Mouse (Mus musculus): ENCODE data around the gene Lmod2. TPM values are rescaled to one million over a fixed set of nuclear protein-coding genes. Genes with fewer than 3 reads are reported as not detected.

Lmod2 gene
- polyA plus RNA-seq, 1 experiment from 2014 or later = 2.7 TPM

DNA sequence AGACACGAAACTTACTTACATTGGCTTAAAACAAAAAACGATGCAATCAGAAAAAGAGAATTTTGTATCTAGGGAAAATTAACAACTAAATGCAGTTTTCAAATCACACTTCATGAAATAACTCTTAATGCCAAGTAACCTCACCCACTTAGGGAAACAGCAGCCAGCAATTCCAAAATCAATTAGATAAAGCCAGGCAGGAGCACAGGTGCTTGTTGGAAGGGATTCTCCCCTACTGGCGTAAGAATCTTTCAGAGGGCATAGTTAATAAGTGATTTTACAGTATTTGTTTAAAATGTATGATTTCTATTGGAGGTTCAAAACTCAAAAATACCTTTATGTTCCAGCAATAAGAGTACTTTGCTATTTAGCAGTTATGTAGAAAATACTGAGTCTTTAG lies 45.4 kb downstream of the Lmod2 start:
- no peaks in the 10 kb centered on the region for H3K9me3 ChIP-seq (replicated peaks)
- no peaks in the 10 kb centered on the region for H3K4me1 ChIP-seq
- no peaks in the 10 kb centered on the region for H3K36me3 ChIP-seq
- 94% methylated on average over 3 of the region's 3 CpGs for WGBS
- H3K27ac ChIP-seq (replicated peaks) = no peak overlapping the region
- ATAC-seq (ENCODE audit: insufficient number of reproducible peaks, low FRiP score, low TSS enrichment, low read depth) = no peak
- no peaks in the 10 kb centered on the region for H3K27me3 ChIP-seq
- H3K4me3 ChIP-seq (replicated peaks) = no peak overlapping the region
- H3K9ac ChIP-seq = no peak overlapping the region
- no peak overlapping the region for H3K4me2 ChIP-seq (replicated peaks)

DNA sequence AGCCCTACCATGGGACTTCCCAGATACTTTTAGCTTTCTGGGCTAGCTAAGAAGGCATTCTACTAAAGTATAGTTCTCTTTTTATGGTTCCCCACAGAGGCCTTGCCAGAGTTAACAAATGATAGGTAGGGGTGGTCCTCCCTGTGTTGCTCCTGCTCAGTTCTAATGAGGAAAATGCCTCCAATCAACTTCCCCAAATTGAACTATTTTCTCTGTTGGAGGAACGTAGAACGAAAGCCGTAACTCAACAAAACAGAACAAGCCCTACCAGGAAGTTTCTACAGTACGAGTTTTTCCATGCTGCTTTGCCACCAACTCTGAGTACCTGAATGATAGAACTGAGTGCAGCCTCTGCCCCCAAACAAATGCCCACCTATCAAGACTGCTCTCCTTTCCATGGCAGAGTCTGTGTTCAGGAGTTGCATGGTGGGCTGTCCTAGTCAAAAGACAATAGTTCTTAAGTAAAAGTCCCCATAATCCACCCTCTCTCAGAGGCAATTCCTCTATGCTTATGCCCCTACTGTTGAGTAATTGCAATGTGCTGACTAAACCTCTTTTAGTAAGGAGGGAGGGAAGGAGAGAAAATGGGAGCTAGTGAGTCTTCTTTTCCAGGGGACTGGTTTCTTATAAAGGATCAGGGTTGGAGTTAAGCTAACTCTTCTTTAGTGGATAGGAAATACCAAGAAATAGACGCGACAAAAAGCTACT lies 47.9 kb downstream of the Lmod2 start:
- 91% methylated on average over 6 of the region's 6 CpGs for WGBS
- no peaks in the 10 kb centered on the region for H3K27me3 ChIP-seq
- ATAC-seq (ENCODE audit: insufficient number of reproducible peaks, low FRiP score, low TSS enrichment, low read depth) = no peak
- H3K36me3 ChIP-seq = no peaks in the 10 kb centered on the region
- H3K4me2 ChIP-seq (replicated peaks) = no peak overlapping the region
- no peak overlapping the region for H3K4me3 ChIP-seq (replicated peaks)
- H3K4me1 ChIP-seq = no peaks in the 10 kb centered on the region
- no peaks in the 10 kb centered on the region for H3K9me3 ChIP-seq (replicated peaks)
- H3K27ac ChIP-seq (replicated peaks) = no peak overlapping the region
- no peak overlapping the region for H3K9ac ChIP-seq

DNA sequence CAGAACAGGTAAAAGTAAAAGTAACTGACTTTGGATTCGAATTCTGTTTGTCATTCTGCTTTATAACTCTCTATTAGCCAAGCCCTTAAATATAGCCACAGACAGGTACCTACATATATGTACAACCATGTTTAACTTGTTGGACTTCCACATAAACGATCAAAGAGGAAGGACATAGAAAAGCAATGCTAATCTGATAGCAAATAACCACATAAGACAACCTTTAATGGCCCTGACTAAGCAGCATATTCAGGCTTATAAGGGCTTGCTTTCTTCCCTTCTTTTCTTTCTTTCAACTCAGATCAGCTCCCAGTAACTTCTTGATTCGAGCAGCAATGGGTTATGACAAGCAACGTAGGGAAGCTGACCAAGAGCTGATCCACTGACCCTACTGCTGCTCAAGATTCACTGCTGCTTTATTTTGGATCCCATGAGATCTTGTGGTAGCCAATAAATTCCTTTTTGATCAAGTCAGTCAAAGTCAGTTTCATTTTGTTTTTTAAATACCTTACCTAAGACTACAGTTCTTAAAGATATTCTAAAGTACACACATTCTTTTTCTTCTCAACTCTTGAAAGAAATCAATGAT lies 49.6 kb downstream of the Lmod2 start:
- Histone ChIP-seq H3K9ac (no peak overlapping the region), H3K27me3 (no peaks in the 10 kb centered on the region), H3K4me3 (replicated peaks) (no peak overlapping the region), H3K36me3 (no peaks in the 10 kb centered on the region), H3K9me3 (replicated peaks) (no peaks in the 10 kb centered on the region), H3K4me2 (replicated peaks) (no peak overlapping the region), H3K27ac (replicated peaks) (no peak overlapping the region), H3K4me1 (no peaks in the 10 kb centered on the region)
- 82% methylated on average over 4 of the region's 4 CpGs for WGBS
- ATAC-seq (ENCODE audit: insufficient number of reproducible peaks, low FRiP score, low TSS enrichment, low read depth) = no peak

DNA sequence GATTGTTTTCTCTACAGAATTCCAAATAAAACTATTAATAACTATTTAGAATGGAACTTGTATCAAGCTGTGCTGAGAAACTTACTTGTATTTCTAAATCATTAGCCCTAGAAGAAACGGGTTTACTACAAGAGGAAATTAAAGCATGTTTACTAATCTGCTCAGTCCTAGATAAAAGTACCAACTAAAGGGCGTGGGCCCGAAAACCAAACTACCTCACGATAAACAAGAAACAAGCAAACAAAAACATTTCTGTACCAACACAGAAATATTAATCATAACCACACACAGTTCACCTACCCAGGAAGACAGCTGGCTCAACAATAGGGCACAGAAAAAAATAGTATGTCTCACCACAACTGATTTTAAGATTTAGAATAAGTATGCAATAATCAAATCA lies 50.8 kb downstream of the Lmod2 start:
- no peak for ATAC-seq (ENCODE audit: insufficient number of reproducible peaks, low FRiP score, low TSS enrichment, low read depth)
- Histone ChIP-seq H3K4me2 (replicated peaks) (no peak overlapping the region), H3K4me3 (replicated peaks) (no peak overlapping the region), H3K27ac (replicated peaks) (no peak overlapping the region), H3K27me3 (no peaks in the 10 kb centered on the region), H3K9ac (no peak overlapping the region), H3K9me3 (replicated peaks) (no peaks in the 10 kb centered on the region), H3K4me1 (no peaks in the 10 kb centered on the region), H3K36me3 (no peaks in the 10 kb centered on the region)
- WGBS = 86% methylated on average over 4 of the region's 4 CpGs

DNA sequence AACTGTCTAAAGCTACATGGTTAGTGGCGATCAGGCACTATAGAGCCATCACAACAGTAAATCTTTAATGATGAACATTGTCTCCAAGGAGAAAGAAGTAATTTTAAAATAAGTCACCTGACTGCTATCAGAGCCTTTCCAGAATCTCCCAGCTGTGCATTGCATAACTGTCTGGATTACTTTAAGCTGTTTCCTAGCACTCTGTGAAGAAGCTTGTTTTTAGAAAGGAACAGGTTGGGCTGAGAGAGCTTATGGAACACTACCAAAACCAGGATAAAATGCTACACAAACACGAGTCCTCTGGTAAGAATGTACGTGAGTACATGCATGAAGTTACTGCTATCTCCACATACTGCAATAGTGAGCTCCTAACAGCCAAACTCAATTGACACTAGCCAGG lies 53.2 kb downstream of the Lmod2 start:
- Histone ChIP-seq H3K9ac (no peak overlapping the region), H3K4me2 (replicated peaks) (no peak overlapping the region), H3K27ac (replicated peaks) (no peak overlapping the region), H3K4me1 (no peaks in the 10 kb centered on the region), H3K36me3 (no peaks in the 10 kb centered on the region), H3K9me3 (replicated peaks) (no peaks in the 10 kb centered on the region), H3K27me3 (no peaks in the 10 kb centered on the region), H3K4me3 (replicated peaks) (no peak overlapping the region)
- ATAC-seq (ENCODE audit: insufficient number of reproducible peaks, low FRiP score, low TSS enrichment, low read depth) = no peak
- 69% methylated on average over 3 of the region's 3 CpGs for WGBS

DNA sequence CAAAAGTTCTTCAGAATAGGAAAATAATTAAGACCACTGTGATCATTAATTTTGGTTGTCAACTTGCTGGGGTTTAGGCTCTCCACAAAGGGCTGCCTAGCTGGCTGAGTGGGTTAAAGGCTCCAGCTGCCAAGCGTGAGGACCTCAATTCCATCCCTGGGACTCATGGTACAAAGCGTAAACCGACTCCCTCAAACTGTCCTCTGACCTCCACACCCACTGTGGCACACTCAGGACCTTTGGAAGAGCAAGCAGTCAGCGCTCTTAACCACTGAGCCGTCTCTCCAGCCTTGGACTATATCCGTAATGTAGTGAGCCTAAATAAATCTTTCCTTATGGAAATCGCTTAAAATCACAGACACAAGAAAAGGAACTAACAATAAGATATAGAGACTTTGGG lies 54.0 kb downstream of the Lmod2 start:
- Histone ChIP-seq H3K4me2 (replicated peaks) (no peak overlapping the region), H3K4me3 (replicated peaks) (no peak overlapping the region), H3K27ac (replicated peaks) (no peak overlapping the region), H3K4me1 (no peaks in the 10 kb centered on the region), H3K27me3 (no peaks in the 10 kb centered on the region), H3K9ac (no peak overlapping the region), H3K36me3 (no peaks in the 10 kb centered on the region), H3K9me3 (replicated peaks) (no peaks in the 10 kb centered on the region)
- WGBS = 75% methylated on average over 7 of the region's 7 CpGs
- no peak for ATAC-seq (ENCODE audit: insufficient number of reproducible peaks, low FRiP score, low TSS enrichment, low read depth)

Other genes with a start within 250 kb of the Lmod2 start
- 1.7 and 4.2 TPM in 2 replicates for gene Iqub, start 82.7 kb upstream of the Lmod2 start, polyA plus RNA-seq (2015; fragmentation: Nextera tagmentation; extraction: Ambion mirVana)
- gene Ndufa5, start 69.7 kb upstream of the Lmod2 start, polyA plus RNA-seq (2015; fragmentation: Nextera tagmentation; extraction: Ambion mirVana) = 298 and 308 TPM in 2 replicates
- not detected in 2 replicates for gene Asb15, start 69.6 kb upstream of the Lmod2 start, polyA plus RNA-seq (2015; fragmentation: Nextera tagmentation; extraction: Ambion mirVana)
- 67.5 and 76.6 TPM in 2 replicates for gene Wasl, start 67.2 kb downstream of the Lmod2 start, polyA plus RNA-seq (2015; fragmentation: Nextera tagmentation; extraction: Ambion mirVana)
- gene Hyal6, start 135.5 kb downstream of the Lmod2 start, polyA plus RNA-seq (2015; fragmentation: Nextera tagmentation; extraction: Ambion mirVana) = not detected in 2 replicates
- 0.05 and 0.17 TPM in 2 replicates for gene Hyal4, start 150.6 kb downstream of the Lmod2 start, polyA plus RNA-seq (2015; fragmentation: Nextera tagmentation; extraction: Ambion mirVana)
- not detected in 2 replicates for gene Spam1, start 193.4 kb downstream of the Lmod2 start, polyA plus RNA-seq (2015; fragmentation: Nextera tagmentation; extraction: Ambion mirVana)

Data from embryonic facial prominence, embryonic 15.5 days (tissue).